Mouse (Mus musculus) hindbrain, embryonic 11.5 days (tissue): ENCODE data around the gene Pard6a. TPM values are rescaled to one million over a fixed set of nuclear protein-coding genes. Genes with fewer than 3 reads are reported as not detected.

ENCODE experiments used
- ATAC-seq: fragments of 200-750 bp; cut with Nextera tagmentation; 2 replicates; pipeline ENCODE4 v1.8.0; 2017; ENCODE audit warnings: mild to moderate bottlenecking, moderate TSS enrichment, moderate library complexity; ENCODE audit not compliant: low FRiP score
- DNase-seq: peaks from one replicate; pipeline ENCODE4 v3.0.0-alpha.2; 2015; ENCODE audit warnings: low spot score
- H3K27ac ChIP-seq: fragments of 300-500 bp; sonication (generic); 2 replicates; pipeline ENCODE4 v1.5.1; 2014; ENCODE audit warnings: mild to moderate bottlenecking, low read depth, low read length
- H3K27me3 ChIP-seq: fragments of 300-500 bp; sonication (generic); 2 replicates; pipeline ENCODE4 v1.6.1; 2014; ENCODE audit warnings: mild to moderate bottlenecking, low read length, moderate library complexity, mixed read lengths; ENCODE audit not compliant: control insufficient read depth, insufficient read depth
- H3K36me3 ChIP-seq: fragments of 300-500 bp; sonication (generic); 2 replicates; pipeline ENCODE4 v1.6.1; 2014; ENCODE audit warnings: mild to moderate bottlenecking, low read length, moderate library complexity, mixed read lengths; ENCODE audit not compliant: control insufficient read depth, insufficient read depth
- H3K4me1 ChIP-seq: fragments of 300-500 bp; sonication (generic); replicated peaks from 2 replicates; pipeline ENCODE4 v1.6.1; 2014; ENCODE audit warnings: low read length, mixed read lengths; ENCODE audit not compliant: control insufficient read depth, insufficient read depth
- H3K4me2 ChIP-seq: fragments of 300-500 bp; sonication (generic); replicated peaks from 2 replicates; pipeline ENCODE4 v1.6.1; 2014; ENCODE audit warnings: mild to moderate bottlenecking, low read depth, low read length
- H3K4me3 ChIP-seq: fragments of 300-500 bp; sonication (generic); 2 replicates; pipeline ENCODE4 v1.5.1; 2014; ENCODE audit warnings: low read depth, low read length
- H3K9ac ChIP-seq: fragments of 300-500 bp; sonication (generic); 2 replicates; pipeline ENCODE4 v1.6.1; 2014; ENCODE audit warnings: low read depth, low read length
- H3K9me3 ChIP-seq: fragments of 300-500 bp; sonication (generic); 2 replicates; pipeline ENCODE4 v1.6.1; 2016; ENCODE audit warnings: low read length; ENCODE audit not compliant: control insufficient read depth
- WGBS: fragments of 180-500 bp; shearing (Covaris S2); extraction: QIAGEN DNeasy Blood & Tissue Kit; methylation state at CpG from one replicate; pipeline ENCODE4 v1.1.7; 2014; 5-methylcytosine and 5-hydroxymethylcytosine counted together
- polyA plus RNA-seq: library from polyadenylated mRNA; unstranded; fragments of >200 nt; fragmentation: Nextera tagmentation; extraction: Ambion mirVana; gene quantifications from 2 replicates; pipeline ENCODE4 v1.2.1, GENCODE M21; 2014

Gene Pard6a
- polyA plus RNA-seq, 1 experiment from 2014 or later, result 25.9 TPM

DNA sequence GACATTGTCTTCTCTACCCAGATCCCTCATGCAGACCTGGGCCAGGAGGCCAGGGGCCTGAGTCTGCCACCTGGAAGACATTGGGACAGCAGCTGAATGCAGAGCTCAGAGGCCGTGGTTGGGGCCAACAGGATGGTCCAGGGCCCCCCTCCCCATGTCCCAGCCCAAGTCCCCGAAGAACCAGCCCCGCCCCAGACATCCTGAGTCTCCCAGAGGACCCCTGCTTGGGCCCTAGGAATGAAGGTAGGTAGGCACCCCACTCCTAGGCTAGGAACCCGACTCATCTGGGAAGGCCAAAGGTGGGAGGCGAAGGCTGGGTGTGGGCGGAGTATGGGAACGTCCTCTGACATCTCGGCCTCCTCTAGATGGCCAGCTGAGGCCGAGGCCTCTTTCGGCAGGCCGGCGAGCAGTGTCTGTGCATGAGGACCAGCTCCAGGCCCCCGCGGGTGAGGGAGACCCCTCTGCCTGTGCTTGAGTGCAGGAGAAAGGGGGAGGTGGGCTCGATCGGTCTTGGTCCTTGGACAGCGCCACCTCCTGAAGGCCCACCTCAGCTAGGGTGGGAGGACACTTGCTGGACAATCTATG, 3.7 kb upstream of the Pard6a start:
- WGBS, result 90% methylated on average over 17 of the region's 17 CpGs
- Histone ChIP-seq H3K4me1 (peaks cover 4% of the 10 kb centered on the region), H3K9me3 (no peaks in the 10 kb centered on the region), H3K4me3 (no peak overlapping the region), H3K27ac (no peak overlapping the region), H3K36me3 (0 out of 2 replicates have a peak, but pooled peaks cover 2% of the 10 kb centered on the region), H3K27me3 (no peaks in the 10 kb centered on the region), H3K9ac (no peak overlapping the region), H3K4me2 (no peak overlapping the region)
- DNase-seq (no peak), ATAC-seq (no peak)

DNA sequence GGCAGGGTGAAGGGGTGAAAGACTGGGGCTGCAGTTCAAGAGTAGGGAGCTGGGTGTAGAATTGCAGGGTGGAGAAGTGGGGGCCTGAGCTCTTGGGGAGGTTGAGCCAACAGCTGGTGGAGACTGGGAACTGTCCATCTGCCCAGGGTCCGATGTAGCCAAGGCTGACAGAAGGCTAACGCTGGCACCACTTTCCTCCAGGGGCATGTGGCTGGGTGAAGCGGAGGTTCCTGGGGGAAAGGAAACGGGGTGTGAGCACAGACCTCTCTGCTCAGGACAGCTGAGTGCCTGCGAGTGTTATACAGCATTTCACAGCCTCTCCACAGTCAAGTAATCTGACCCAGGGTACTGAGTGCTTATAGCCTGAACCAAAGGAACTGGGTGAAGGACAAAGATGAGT, 2.2 kb upstream of the Pard6a start:
- H3K4me3 ChIP-seq, result no peak overlapping the region
- 93% methylated on average over 5 of the region's 5 CpGs for WGBS
- no peaks in the 10 kb centered on the region for H3K27me3 ChIP-seq

DNA sequence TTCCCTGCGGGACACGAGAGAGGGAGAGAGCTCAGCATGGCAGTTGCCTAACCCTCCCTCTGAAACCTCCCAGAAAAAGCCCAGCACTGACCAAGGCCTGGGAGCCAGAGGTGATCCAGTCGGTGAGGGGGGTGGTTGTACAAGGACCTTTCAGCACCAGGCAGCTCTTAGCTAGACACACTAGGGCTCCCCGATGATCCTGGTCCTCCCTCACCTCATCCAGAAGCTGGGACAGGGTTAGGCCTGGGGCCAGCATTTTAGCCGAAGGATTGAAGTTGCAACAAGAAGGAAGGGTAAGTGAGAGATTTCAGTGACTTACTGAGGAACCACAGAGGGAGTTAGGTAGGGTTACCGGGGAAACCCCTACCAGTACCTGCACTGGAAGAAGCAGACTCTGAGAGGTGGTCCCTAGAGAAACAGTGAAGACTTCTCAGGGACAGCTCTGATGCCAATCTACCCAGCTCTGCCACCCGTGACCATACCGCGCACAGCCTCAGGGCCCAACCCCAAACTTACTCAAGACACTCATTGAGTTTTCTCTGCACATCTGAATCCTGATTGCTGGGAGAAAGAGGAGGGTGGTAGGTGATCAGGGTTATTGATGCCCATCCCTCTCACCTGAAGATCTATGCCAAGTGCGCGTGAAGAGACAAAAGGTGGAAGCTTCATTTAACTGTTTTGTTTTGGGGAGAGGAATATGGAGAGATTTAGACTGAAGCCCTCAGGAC, 1.3 kb upstream of the Pard6a start:
- Histone ChIP-seq H3K4me1 (peaks cover 4% of the 10 kb centered on the region), H3K9me3 (no peaks in the 10 kb centered on the region), H3K9ac (peak overlapping the region; percentile 65), H3K27me3 (no peaks in the 10 kb centered on the region), H3K27ac (no peak overlapping the region), H3K36me3 (0 out of 2 replicates have a peak, but pooled peaks cover 2% of the 10 kb centered on the region), H3K4me2 (peak overlapping the region; percentile 91), H3K4me3 (peak overlapping the region; percentile 73)
- WGBS, result 91% methylated on average over 11 of the region's 11 CpGs
- DNase-seq (no peak), ATAC-seq (no peak)

More for the DNA sequence above, 2.2 kb upstream of the Pard6a start:
- H3K36me3 ChIP-seq, result 0 out of 2 replicates have a peak, but pooled peaks cover 2% of the 10 kb centered on the region
- no peak for DNase-seq
- H3K9me3 ChIP-seq, result no peaks in the 10 kb centered on the region
- no peak for ATAC-seq
- H3K27ac ChIP-seq, result no peak overlapping the region
- no peak overlapping the region for H3K4me2 ChIP-seq
- no peak overlapping the region for H3K9ac ChIP-seq
- peaks cover 4% of the 10 kb centered on the region for H3K4me1 ChIP-seq

GRCm38 (mm10) chr8:105700566-105700965, 382 bp upstream of the Pard6a start:
- WGBS, result 0% methylated on average over 21 of the region's 21 CpGs
- Histone ChIP-seq H3K27ac (no peak overlapping the region), H3K36me3 (0 out of 2 replicates have a peak, but pooled peaks cover 2% of the 10 kb centered on the region)

GRCm38 (mm10) chr8:105702001-105702401, 1.1 kb downstream of the Pard6a start:
- H3K9me3 ChIP-seq, result no peaks in the 10 kb centered on the region
- peak overlapping the region; percentile 74 for H3K27ac ChIP-seq
- no peaks in the 10 kb centered on the region; the same call in none of the 2 replicates for H3K4me1 ChIP-seq
- WGBS, result 39% methylated on average over 18 of the region's 18 CpGs
- peak; percentile 50 for DNase-seq
- H3K36me3 ChIP-seq, result no peaks in the 10 kb centered on the region
- ATAC-seq, result peak; percentile 43
- peak overlapping the region; percentile 73 for H3K4me3 ChIP-seq
- H3K4me2 ChIP-seq, result peak overlapping the region; percentile 91
- no peaks in the 10 kb centered on the region for H3K27me3 ChIP-seq
- peak overlapping the region; percentile 68 for H3K9ac ChIP-seq

More at GRCm38 (mm10) chr8:105700566-105700965, 382 bp upstream of the Pard6a start:
- no peak for DNase-seq
- no peaks in the 10 kb centered on the region for H3K27me3 ChIP-seq
- ATAC-seq, result peak; percentile 51
- no peaks in the 10 kb centered on the region; the same call in none of the 2 replicates for H3K4me1 ChIP-seq
- peak overlapping the region; percentile 65 for H3K9ac ChIP-seq
- H3K9me3 ChIP-seq, result no peaks in the 10 kb centered on the region
- H3K4me3 ChIP-seq, result peak overlapping the region; percentile 73
- H3K4me2 ChIP-seq, result peak overlapping the region; percentile 91

- H3K27me3 ChIP-seq, result no peaks in the 10 kb centered on the region
- no peak overlapping the region for H3K9ac ChIP-seq
- ATAC-seq (no peak), DNase-seq (no peak)
- H3K27ac ChIP-seq, result no peak overlapping the region
- no peak overlapping the region for H3K4me3 ChIP-seq
- 92% methylated on average over 24 of the region's 24 CpGs for WGBS
- H3K4me2 ChIP-seq, result no peak overlapping the region
- H3K4me1 ChIP-seq, result no peaks in the 10 kb centered on the region; the same call in none of the 2 replicates
- H3K9me3 ChIP-seq, result no peaks in the 10 kb centered on the region
- no peaks in the 10 kb centered on the region for H3K36me3 ChIP-seq
Observed at GRCm38 (mm10) chr8:105702731-105703415, 1.9 kb downstream of the Pard6a start.

GRCm38 (mm10) chr8:105704146-105704812, 3.3 kb downstream of the Pard6a start:
- Histone ChIP-seq H3K27me3 (no peaks in the 10 kb centered on the region), H3K9ac (no peak overlapping the region), H3K4me2 (no peak overlapping the region), H3K36me3 (no peaks in the 10 kb centered on the region), H3K4me3 (no peak overlapping the region), H3K9me3 (no peaks in the 10 kb centered on the region), H3K4me1 (no peaks in the 10 kb centered on the region; the same call in none of the 2 replicates), H3K27ac (no peak overlapping the region)
- ATAC-seq, result no peak
- 88% methylated on average over 34 of the region's 34 CpGs for WGBS
- DNase-seq, result no peak

GRCm38 (mm10) chr8:105704955-105705354, 4.0 kb downstream of the Pard6a start:
- no peak overlapping the region for H3K4me3 ChIP-seq
- no peak overlapping the region for H3K4me2 ChIP-seq
- H3K27ac ChIP-seq, result no peak overlapping the region
- no peaks in the 10 kb centered on the region for H3K27me3 ChIP-seq
- ATAC-seq, result no peak
- no peaks in the 10 kb centered on the region; the same call in none of the 2 replicates for H3K4me1 ChIP-seq
- H3K36me3 ChIP-seq, result no peaks in the 10 kb centered on the region
- 93% methylated on average over 6 of the region's 6 CpGs for WGBS
- no peaks in the 10 kb centered on the region for H3K9me3 ChIP-seq
- H3K9ac ChIP-seq, result no peak overlapping the region
- DNase-seq, result no peak
